Mouse (Mus musculus) layer of hippocampus, adult 18-20 months (tissue): Measurements from ENCODE around the gene 1700056E22Rik. TPM values are rescaled to one million over a fixed set of nuclear protein-coding genes. Genes with fewer than 3 reads are reported as not detected.
A peak's percentile ranks its signal among the peaks of the same experiment; 100 is the strongest.

Experiments used
- DNase-seq, 2 experiments: peaks; one replicate each; pipeline ENCODE4 v3.0.0; 2022; ENCODE audit warnings: low spot score in 2 of 2
- long read RNA-seq: library from polyadenylated mRNA; stranded (forward); transcript quantifications from one replicate; pipeline ENCODE4 v2.0.0, GENCODE M21; 2021
- total RNA-seq, 2 experiments: library from RNA; stranded (reverse); gene quantifications; 2 replicates each; pipeline ENCODE4 v1.2.3; 2021

Gene 1700056E22Rik
- total RNA-seq = not detected
- long read RNA-seq = 0 reads

DNA sequence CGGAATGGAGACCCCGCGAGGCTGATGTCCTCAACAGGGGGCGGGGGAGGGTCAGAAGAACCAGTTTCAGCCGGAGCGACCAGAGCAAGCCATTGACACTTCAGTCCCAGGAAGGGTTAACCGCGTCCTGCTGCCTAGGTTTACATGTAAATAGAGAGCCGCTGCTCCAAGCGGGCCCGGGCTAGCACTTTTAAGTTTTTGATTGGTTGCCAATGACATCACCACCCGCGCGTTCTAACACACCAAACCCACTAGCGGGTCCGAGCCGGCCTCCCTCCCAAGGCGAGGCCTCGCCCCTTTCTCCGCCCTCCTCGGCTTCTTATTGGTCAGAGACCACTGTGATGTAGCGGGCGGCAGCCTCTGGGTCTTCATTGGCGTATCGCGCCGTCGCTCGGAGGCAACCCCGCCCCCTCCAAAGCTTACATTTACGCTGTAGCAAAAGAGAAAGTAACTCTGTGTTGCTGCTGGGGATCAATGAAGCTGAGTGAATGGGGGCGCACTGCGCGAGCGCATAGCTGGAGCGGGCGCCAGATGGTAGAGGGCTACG lies at the start of gene 1700056E22Rik:
TSS of gene 1700056E22Rik (minus strand) at position 291 of the 547 bp plus-strand sequence.
- peak; percentile 94 to 99 for DNase-seq

DNA sequence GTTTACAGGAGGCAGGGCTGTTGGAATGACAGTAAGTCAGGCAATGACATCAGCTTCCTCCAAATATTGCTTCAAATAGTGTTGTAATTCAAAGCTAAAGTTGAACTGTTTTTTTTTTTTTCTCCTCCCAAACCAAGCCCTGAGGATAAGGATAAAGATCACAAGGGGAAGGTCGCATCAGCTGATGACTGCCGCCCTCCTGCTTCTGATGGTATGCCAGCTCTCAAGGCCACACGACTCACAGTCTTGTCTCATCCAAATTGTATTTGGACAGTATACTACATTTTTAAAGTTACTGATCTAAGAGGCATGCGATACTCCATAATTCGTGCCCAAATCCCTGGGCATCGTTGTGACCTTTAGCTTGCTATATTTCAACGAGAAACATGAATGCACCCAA lies 49.1 kb upstream of the 1700056E22Rik start:
- no peak for DNase-seq

DNA sequence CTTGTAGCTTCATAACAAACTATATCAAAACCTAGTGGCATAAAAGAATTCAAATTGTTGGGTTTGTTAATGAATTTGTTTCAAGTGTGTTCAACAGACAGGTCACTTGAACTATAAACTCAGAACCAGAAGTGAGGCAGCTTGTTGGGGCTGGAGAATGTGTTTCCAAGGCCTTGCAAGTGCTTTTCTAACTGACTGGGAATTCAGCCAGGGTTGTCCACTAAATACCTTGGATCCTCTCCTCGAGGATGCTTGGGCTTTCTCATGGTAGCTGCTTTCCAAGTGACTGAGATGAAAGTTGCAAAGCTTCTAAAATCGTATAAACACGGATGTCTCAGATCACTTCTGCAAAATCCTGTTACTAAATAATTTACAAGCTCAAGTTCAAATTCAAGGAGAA lies 48.6 kb upstream of the 1700056E22Rik start:
- DNase-seq = no peak

- no peak for DNase-seq
Observed at GRCm38 (mm10) chr1:184079304-184079703, 45.2 kb upstream of the 1700056E22Rik start.

DNA sequence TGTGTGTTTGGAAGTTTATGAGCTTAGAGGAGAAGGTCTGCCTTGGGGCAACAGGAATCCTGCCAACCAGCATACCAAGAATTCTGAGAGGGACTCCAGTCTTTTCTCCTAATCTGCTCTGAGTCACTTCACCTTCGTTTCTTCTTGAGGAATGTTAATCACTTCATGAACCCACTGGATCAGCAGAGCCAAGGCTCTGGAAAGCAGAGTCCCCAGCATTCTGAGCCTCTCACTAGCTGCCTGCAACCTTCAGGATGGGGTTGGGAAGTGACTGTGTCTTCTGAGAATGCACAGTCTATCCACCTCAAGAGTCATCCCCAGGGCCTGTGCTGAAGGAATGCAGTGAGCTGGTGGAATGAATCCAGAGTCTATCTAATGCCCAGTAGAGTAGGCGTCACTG lies 42.7 kb upstream of the 1700056E22Rik start:
- no peak for DNase-seq

DNA sequence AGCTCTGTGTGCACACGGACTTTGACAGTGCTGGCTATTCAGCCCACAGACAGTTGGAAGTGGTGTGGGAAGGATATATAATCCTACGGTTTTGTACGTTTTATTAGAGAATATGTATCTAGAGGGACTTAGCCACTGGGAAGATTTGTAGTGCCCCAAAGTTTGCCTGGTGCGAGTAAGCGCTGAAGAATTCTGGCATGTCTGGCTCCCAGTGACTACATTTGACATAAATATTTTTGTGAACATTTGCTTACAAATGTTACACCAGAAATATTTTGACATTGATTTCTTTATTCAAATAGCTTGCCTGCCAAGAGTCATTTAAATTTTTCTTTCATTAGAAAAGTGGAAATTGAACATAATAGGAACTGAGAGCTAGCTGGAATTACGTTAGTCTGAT lies 42.0 kb upstream of the 1700056E22Rik start:
- DNase-seq = no peak

- no peak for DNase-seq
Observed at GRCm38 (mm10) chr1:184068971-184069370, 34.9 kb upstream of the 1700056E22Rik start.

DNA sequence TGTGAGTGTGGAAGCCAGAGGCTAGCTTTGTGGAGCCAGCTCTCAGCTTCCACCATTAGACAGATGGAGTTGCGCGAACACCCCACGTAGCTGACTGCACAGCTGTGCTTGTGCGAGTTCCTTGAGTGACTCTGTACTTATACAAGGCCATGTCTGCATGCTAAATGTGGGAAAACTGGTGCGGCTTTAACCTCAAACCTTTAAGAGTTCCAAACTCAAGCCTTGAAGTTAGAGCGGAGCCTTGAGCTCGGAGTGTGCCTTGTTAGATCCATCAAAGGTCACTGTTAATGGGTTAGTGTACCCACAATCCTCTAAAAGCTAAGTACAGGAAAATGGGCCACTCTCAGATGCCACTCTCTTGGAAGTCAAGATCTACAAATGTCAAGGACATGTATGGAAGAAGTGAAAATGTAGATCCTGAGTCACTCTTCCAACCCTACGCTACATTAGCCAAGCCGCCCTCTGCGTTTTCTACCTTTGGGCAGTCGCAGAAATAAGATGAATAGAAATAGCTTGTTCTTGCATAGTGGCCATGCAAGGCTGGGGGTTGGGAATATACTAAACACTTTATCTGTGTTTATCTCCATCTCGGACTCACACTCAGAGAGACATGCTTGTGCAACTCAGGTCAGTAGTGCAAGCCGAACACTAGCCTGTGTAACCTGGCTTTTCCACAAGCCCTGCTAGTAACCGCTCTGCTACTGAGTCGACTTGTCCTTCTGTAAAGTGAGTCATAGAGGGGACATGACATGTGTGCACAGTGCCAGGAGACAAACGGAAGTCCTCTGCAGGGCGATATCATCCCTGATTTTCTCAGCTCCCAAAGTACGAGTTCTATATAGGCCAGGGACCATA lies 33.8 kb upstream of the 1700056E22Rik start:
- no peak for DNase-seq

GRCm38 (mm10) chr1:184066460-184067287 lies 32.6 kb upstream of the 1700056E22Rik start:
- DNase-seq = no peak

GRCm38 (mm10) chr1:184065589-184066361 lies 31.7 kb upstream of the 1700056E22Rik start:
- DNase-seq = peak in 1 of 2 experiments; percentile 42

DNA sequence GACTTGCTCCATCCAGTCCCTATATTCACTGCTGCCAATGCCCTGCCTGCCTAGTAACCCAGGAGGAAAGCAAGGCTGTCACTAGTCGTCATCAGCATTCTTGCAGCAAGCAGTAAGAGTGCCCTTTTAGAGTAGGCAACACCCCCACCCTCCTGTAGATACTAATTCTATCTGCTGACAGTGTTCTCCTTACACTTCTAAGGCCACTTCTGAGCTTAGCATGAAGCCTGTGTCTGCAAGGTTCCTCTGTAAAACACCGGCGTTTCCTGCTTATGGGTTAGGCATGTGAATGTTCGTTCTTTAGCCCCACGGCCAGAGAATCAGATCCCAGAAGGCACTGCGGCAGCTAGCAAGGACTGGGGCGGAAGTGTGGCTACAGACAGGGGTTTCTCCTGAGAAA lies 30.2 kb upstream of the 1700056E22Rik start:
- DNase-seq = no peak

DNA sequence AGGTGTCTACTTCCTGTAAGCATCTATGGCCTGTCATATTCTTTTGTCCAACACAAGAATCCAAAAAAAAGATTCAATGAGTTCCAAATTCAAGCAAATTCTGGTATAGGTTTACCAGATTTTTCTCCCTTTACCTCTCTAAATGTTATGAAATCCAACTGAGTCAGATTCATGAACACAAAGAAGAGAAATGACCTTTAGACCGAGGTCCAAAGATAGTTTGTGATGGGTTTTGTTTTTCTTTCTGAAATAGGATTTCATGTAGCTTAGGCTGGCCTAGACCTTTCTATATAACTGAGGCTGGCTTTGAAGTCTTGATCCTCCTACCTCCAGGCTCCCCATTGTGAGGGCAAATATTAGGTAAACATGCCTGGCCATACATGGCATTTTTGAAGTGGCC lies 27.8 kb upstream of the 1700056E22Rik start:
- DNase-seq = no peak

DNA sequence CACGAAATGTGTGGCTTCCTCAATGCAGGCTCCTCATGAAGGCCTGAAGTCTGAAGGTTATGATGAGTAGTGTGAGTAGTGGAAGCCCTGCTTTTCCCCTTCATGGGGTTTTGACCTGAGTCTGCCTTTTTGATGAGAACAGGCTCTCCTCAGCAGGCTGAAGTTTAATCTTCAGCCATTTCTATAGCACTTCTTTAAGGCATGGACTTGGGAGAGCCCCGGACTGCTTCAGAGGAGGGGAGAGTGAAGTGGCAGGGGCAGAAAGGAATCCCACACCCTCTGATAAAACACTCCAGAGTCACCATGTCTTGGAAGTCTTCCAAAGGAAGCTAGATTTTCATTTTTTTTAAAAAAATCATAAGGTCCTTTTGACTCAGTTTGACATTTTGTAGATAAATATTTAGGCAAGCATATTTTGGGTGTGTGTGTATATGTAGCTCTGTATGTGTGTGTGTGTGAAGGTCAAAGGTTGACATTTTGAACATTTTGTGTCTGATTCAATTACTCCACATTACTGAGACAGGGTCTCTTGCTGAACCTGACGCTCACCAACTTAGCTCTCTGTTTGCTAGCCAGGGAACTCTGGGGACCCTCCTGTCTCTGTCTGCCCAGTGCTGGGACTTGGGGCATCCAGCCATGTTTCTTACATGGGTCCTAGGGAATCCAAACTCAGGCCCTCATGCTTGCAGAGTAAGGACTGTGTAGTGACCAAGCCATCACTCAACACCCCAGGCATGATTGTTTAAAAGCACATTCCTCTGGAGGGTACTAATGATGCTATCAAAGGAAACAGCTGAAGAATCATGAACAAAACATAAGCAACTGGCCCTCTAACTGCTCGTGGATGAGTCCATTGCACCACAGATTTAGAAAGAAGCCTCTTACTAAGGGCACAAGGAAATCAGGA lies 27.0 kb upstream of the 1700056E22Rik start:
- no peak for DNase-seq

DNA sequence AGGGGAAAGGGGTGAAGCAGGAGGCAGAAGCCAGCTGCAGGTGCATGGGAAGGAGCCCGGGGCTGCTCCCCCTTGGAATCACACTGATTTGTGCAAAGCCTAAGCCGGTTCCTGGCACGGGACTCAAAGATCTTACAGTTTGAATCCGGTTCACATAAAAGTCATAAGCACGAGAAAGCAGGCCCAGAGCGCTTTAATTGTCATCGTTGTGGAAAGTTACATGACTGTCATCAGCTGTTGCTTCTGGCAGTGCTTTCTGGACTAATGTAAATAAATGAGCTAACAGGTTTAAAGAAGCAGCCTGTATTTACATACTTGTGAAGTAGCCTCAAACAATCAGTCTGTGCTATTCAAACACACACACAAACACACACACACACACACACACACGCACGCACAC lies 26.3 kb upstream of the 1700056E22Rik start:
- no peak for DNase-seq

- DNase-seq = no peak
Observed at GRCm38 (mm10) chr1:184059814-184060213, 25.7 kb upstream of the 1700056E22Rik start.

DNA sequence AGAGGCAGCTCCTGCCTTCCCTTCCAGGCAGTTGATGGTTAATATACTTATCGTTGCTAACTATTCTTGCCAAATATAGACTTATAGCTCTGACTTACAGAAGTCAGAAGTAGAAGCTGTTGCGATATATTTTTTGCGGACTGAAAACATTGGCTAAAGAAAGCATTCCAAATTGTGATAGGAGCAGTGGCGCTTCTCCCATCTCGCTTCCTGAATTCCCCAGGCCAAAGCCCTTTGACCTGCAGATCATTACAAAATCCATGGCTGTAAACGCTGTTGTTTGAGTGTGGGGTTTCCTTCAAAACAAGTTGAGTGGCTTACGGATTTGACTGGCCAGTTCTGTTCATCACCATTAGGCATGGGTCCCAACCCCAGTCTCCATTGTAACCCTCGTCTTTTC lies 24.1 kb upstream of the 1700056E22Rik start:
- DNase-seq = no peak

DNA sequence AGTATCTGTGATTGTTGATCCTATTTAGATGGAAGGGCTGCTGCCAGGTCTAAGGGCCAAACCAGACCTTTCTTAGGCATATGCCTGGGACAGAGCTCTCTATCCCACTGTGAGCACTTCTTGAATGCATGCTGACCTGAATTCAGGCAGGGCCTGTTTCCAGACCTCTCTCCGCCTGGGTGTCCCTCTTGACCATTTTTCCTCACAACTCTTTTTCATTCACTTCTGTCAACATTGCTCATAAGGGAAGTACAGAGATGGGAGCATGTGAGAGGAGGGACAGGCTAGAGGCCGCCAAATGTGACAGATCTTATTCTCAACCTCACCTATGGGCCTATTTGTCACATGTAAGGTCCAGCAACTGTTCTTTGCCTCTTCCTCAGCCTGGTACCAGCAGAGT lies 20.1 kb upstream of the 1700056E22Rik start:
- no peak for DNase-seq

GRCm38 (mm10) chr1:184053711-184054110 lies 19.6 kb upstream of the 1700056E22Rik start:
- DNase-seq = no peak

DNA sequence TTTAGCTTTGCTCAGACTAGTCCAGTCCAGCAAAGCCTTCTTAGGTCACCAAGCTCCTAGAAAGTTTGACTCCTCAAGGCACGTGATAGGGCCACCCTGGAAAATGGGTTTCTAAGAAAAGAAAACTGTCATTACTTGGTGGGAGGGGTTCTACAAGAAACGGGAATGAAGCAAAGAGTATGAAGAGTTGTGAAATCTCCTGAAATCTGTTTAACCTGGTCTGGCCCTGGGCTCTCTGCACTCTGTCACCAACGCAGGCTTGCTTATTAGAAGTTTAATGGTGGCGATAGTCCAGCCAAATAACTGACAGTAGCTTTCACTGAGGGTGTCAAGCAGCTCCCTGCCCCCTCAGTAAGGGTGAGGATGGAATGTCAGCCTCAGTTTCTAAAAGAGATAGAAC lies 19.0 kb upstream of the 1700056E22Rik start:
- DNase-seq = no peak

GRCm38 (mm10) chr1:184052331-184052730 lies 18.2 kb upstream of the 1700056E22Rik start:
- DNase-seq = no peak
